Mouse (Mus musculus): ENCODE results near the gene Itsn2. TPM values are rescaled to one million over a fixed set of nuclear protein-coding genes. Genes with fewer than 3 reads are reported as not detected.
"Not testable (repeated sequence)": the region's sequence is repeated elsewhere in the genome, so short reads cannot be mapped to it uniquely, and the experiment has no call there.

Gene Itsn2
- polyA plus RNA-seq (2015; fragmentation: Nextera tagmentation; extraction: Ambion mirVana), result 21.4 and 24.9 TPM in 2 replicates

DNA sequence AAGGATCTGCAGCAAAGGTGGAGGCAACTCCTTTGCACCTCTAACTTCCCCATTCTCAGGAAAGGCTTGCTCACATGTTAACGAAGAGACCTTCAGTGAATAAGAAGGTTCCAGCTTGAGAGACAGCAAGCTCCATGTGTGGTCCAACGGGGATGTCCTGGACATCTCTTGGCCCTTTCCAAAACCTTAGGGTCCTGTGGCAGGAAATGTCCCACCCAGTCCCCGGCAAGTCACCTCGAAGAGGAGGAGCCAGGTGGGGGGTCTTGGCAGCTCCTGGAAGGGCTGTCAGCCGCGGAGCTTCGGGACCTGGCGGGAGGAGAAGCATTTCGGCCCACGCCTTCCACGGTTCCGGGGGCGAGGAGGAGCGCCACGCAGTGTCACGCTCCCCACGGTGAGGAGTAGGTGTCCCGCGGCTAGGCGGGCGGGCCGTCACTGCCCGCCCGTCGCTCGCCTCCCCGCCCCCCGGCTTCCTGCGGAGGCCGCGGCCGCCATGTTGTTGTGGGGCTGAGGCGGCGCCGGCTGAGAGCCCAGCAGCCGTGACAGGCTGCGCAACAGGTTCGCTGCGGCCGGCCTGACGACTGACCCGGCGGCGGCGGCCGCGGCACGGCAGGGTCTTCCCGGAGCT lies at the start of gene Itsn2, which contains the start of gene Gm3625:
TSS of gene Itsn2 (plus strand) at position 98 of the 625 bp plus-strand sequence.
TSS of gene Gm3625 (minus strand) at position 387 of the 625 bp plus-strand sequence.
- H3K27me3 ChIP-seq (replicated peaks; ENCODE audit: control insufficient read depth, insufficient read depth, low read length), result no peaks in the 10 kb centered on the region
- ATAC-seq, result peak; percentile 88
- WGBS, result under 1% methylated on average over 40 of the region's 49 CpGs
- H3K4me1 ChIP-seq (replicated peaks; ENCODE audit: control insufficient read depth, insufficient read depth, low read length), result peaks cover 7% of the 10 kb centered on the region
- peak within 1 kb of the TSS; percentile 90 for H3K4me2 ChIP-seq (ENCODE audit: low read length)
- H3K9me3 ChIP-seq (ENCODE audit: control insufficient read depth, low read length), result no peaks in the 10 kb centered on the region
- peak within 1 kb of the TSS; percentile 83 for H3K9ac ChIP-seq (replicated peaks; ENCODE audit: low read depth, low read length)
- peak within 1 kb of the TSS; percentile 91 for H3K4me3 ChIP-seq (replicated peaks; ENCODE audit: low read length)
- no peak within 1 kb of the TSS for H3K27ac ChIP-seq (ENCODE audit: low read length)
- H3K36me3 ChIP-seq (ENCODE audit: control insufficient read depth, insufficient read depth), result no peaks in the 10 kb centered on the region

DNA sequence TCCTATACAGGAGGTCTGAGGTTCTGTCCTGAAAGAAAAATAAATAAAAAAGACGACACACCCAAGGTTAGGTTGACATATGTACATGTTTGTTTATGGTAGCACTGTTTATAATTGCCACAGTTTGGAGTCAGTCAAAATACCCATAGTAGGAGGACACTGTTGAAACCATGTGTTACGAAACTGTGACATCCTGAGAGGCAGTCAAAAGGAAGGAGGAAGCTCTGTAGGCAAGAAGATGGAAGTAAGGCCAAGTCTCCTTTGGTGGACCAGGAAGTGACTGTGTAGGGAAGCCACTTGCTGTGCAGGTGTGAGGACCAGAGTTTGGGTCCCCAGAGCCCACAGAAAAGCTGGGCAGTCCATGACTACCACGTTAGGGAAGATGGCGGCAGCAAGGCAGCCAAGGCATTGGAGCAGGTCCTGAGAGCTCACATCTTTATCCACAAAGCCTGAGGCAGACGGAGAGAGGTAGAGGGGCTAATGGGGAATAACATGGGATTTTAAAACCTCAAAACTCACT lies 48.0 kb upstream of the Itsn2 start:
- Histone ChIP-seq H3K27ac (ENCODE audit: low read length) (no peak overlapping the region), H3K9me3 (ENCODE audit: control insufficient read depth, low read length) (no peaks in the 10 kb centered on the region), H3K9ac (replicated peaks; ENCODE audit: low read depth, low read length) (no peak overlapping the region), H3K27me3 (replicated peaks; ENCODE audit: control insufficient read depth, insufficient read depth, low read length) (no peaks in the 10 kb centered on the region), H3K36me3 (ENCODE audit: control insufficient read depth, insufficient read depth) (no peaks in the 10 kb centered on the region), H3K4me1 (replicated peaks; ENCODE audit: control insufficient read depth, insufficient read depth, low read length) (peaks cover 5% of the 10 kb centered on the region; the same call in 1 of the 2 replicates), H3K4me2 (ENCODE audit: low read length) (no peak overlapping the region), H3K4me3 (replicated peaks; ENCODE audit: low read length) (no peak overlapping the region)
- ATAC-seq, result no peak
- WGBS, result 94% methylated on average over 5 of the region's 5 CpGs

DNA sequence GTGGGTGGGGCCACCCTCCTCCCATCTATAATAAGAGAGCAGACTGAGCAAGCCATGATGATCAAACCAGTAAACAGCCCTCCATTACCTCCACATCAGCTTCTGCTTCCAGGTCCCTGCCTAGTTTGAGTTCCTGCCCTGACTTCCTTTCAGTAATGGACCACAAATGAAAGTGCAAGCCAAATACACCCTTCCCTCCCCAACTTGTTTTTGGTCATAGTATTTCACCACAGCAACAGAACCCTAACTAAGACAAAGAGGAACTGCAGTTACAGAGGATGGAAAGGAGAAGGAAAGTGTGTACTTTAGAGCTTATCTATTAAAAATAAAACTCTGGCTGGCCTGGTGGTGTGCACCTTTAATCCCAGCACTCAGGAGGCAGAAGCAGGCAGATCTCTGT lies 47.0 kb upstream of the Itsn2 start:
- H3K27me3 ChIP-seq (replicated peaks; ENCODE audit: control insufficient read depth, insufficient read depth, low read length), result no peaks in the 10 kb centered on the region
- no peaks in the 10 kb centered on the region for H3K9me3 ChIP-seq (ENCODE audit: control insufficient read depth, low read length)
- no peak overlapping the region for H3K9ac ChIP-seq (replicated peaks; ENCODE audit: low read depth, low read length)
- no peak for ATAC-seq
- no peak overlapping the region for H3K4me3 ChIP-seq (replicated peaks; ENCODE audit: low read length)
- no peak overlapping the region for H3K27ac ChIP-seq (ENCODE audit: low read length)
- no peak overlapping the region for H3K4me2 ChIP-seq (ENCODE audit: low read length)
- H3K4me1 ChIP-seq (replicated peaks; ENCODE audit: control insufficient read depth, insufficient read depth, low read length), result peaks cover 5% of the 10 kb centered on the region; the same call in 1 of the 2 replicates
- no peaks in the 10 kb centered on the region for H3K36me3 ChIP-seq (ENCODE audit: control insufficient read depth, insufficient read depth)

DNA sequence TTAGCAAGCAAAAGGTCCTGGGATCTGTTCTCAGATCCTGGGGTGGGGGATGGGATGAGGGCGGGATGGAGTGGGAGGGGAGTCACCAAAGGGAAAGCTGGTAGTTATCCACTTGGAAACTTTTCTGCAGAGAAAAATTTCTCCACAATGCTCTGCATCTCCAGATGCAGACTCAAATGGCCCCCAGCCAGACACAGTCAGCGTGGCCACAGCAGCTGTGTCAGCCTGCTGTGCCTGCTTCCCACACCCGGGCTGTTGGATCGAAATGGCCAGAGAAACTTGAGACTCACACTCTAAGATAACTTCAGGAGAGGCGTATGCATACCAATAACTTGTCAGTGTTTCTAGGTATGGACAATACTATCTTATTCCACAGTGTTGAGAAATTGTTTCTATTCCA lies 45.9 kb upstream of the Itsn2 start:
- no peaks in the 10 kb centered on the region for H3K36me3 ChIP-seq (ENCODE audit: control insufficient read depth, insufficient read depth)
- H3K4me1 ChIP-seq (replicated peaks; ENCODE audit: control insufficient read depth, insufficient read depth, low read length), result peaks cover 5% of the 10 kb centered on the region; the same call in 1 of the 2 replicates
- no peaks in the 10 kb centered on the region for H3K27me3 ChIP-seq (replicated peaks; ENCODE audit: control insufficient read depth, insufficient read depth, low read length)
- no peak for ATAC-seq
- no peak overlapping the region for H3K4me2 ChIP-seq (ENCODE audit: low read length)
- no peak overlapping the region for H3K4me3 ChIP-seq (replicated peaks; ENCODE audit: low read length)
- no peaks in the 10 kb centered on the region for H3K9me3 ChIP-seq (ENCODE audit: control insufficient read depth, low read length)
- no peak overlapping the region for H3K9ac ChIP-seq (replicated peaks; ENCODE audit: low read depth, low read length)
- 79% methylated on average over 5 of the region's 5 CpGs for WGBS
- no peak overlapping the region for H3K27ac ChIP-seq (ENCODE audit: low read length)

DNA sequence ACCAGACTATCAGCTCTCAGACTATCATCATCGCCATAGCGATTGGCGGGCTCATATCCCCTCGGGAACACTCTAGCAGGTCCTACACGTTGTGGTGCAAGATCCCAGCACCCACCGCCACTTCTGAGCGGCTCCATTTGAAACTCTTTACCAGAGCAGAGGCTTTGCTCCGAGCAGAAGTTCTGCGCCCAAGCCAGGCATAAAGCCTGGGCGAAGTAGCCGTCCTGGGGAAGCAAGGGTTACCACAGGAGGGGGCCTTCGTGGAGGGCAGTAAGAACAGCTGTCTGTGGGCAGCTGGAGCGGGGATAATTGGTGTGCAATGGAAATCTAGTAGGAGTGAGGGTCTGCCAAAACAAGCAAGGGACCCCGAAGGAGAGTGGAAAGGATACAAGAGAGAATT lies 44.9 kb upstream of the Itsn2 start:
- Histone ChIP-seq H3K9me3 (ENCODE audit: control insufficient read depth, low read length) (no peaks in the 10 kb centered on the region), H3K4me1 (replicated peaks; ENCODE audit: control insufficient read depth, insufficient read depth, low read length) (peaks cover 5% of the 10 kb centered on the region; the same call in 1 of the 2 replicates), H3K36me3 (ENCODE audit: control insufficient read depth, insufficient read depth) (no peaks in the 10 kb centered on the region), H3K27me3 (replicated peaks; ENCODE audit: control insufficient read depth, insufficient read depth, low read length) (no peaks in the 10 kb centered on the region), H3K27ac (ENCODE audit: low read length) (peak overlapping the region; percentile 73), H3K4me3 (replicated peaks; ENCODE audit: low read length) (no peak overlapping the region), H3K9ac (replicated peaks; ENCODE audit: low read depth, low read length) (no peak overlapping the region), H3K4me2 (ENCODE audit: low read length) (no peak overlapping the region)
- WGBS, result 57% methylated on average over 14 of the region's 14 CpGs
- ATAC-seq, result no peak

DNA sequence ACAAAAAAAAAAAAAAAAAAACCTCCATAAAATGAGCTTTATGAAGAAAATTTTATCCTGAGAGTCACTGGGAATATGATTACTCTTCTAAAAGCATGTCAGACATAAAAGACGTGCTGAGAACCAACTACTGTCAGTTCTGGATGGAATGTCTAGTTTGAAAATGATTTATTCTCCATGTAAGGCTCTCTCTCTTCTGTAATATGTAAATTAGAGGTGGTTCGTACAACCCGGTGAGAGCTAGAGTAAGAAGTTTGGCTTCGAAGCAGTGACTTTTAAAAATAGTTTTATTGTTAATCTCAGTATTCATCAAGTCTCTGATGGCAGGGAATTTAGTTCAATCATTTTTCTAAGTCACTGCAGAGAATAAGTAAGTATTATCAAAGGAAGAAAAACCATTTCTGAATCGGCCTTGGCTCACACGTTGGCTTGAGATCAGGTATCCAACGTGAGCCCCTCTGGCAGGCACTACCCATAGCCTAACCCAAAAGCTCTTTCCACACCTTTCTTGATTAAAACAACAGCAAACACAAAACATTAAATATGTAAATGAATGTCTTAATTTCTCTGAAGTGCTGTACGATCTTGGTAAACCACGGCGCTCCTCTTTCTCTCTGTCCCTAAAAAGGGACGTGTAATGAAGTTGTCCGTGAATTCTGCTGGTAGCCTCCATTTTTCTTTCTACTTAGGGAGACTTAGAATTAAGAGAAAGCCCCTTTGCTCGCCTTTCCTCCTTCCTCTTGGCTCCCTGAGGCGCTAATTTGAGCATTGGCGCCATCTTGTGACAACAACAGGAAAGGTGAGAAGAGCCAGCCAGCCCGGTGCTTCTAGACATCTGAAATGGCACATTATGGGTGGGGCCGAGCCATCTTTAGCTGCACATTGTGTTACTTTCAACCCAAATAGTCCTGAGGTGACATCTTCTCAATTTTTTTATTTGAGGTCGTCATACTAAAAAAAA lies 44.1 kb upstream of the Itsn2 start:
- Histone ChIP-seq H3K9ac (replicated peaks; ENCODE audit: low read depth, low read length) (peak overlapping the region; percentile 4; the same call in 1 of the 2 replicates), H3K27me3 (replicated peaks; ENCODE audit: control insufficient read depth, insufficient read depth, low read length) (no peaks in the 10 kb centered on the region), H3K4me2 (ENCODE audit: low read length) (peak overlapping the region; percentile 41), H3K4me1 (replicated peaks; ENCODE audit: control insufficient read depth, insufficient read depth, low read length) (peaks cover 5% of the 10 kb centered on the region; the same call in 1 of the 2 replicates), H3K9me3 (ENCODE audit: control insufficient read depth, low read length) (no peaks in the 10 kb centered on the region), H3K36me3 (ENCODE audit: control insufficient read depth, insufficient read depth) (no peaks in the 10 kb centered on the region), H3K27ac (ENCODE audit: low read length) (peak overlapping the region; percentile 57; the same call in 1 of the 2 replicates), H3K4me3 (replicated peaks; ENCODE audit: low read length) (peak overlapping the region; percentile 14; the same call in 1 of the 2 replicates)
- ATAC-seq, result peak; percentile 87
- WGBS, result 19% methylated on average over 18 of the region's 18 CpGs

DNA sequence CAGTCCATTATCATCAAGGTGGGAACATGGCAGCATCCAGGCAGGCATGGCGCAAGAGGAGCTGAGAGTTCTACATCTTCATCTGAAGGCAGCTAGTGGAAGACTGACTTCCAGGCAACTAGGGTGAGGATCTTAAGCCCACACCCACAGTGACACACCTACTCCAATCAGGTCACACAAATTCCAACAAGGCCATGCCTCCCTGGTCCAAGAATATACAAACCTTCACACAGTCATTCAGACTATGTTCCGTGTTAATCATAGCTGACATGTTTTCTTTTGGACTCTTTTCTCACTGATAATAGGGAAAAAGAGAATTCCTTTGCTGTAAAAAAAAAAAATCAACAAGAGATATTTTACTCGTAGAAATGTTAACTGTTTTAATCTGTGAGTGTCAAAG lies 38.7 kb upstream of the Itsn2 start:
- not testable (repeated sequence) for H3K9ac ChIP-seq (replicated peaks; ENCODE audit: low read depth, low read length); H3K27ac ChIP-seq (ENCODE audit: low read length); H3K4me3 ChIP-seq (replicated peaks; ENCODE audit: low read length); H3K27me3 ChIP-seq (replicated peaks; ENCODE audit: control insufficient read depth, insufficient read depth, low read length); H3K36me3 ChIP-seq (ENCODE audit: control insufficient read depth, insufficient read depth); H3K4me2 ChIP-seq (ENCODE audit: low read length); H3K9me3 ChIP-seq (ENCODE audit: control insufficient read depth, low read length); H3K4me1 ChIP-seq (replicated peaks; ENCODE audit: control insufficient read depth, insufficient read depth, low read length); ATAC-seq
- 92% methylated on average over 3 of the region's 3 CpGs for WGBS

DNA sequence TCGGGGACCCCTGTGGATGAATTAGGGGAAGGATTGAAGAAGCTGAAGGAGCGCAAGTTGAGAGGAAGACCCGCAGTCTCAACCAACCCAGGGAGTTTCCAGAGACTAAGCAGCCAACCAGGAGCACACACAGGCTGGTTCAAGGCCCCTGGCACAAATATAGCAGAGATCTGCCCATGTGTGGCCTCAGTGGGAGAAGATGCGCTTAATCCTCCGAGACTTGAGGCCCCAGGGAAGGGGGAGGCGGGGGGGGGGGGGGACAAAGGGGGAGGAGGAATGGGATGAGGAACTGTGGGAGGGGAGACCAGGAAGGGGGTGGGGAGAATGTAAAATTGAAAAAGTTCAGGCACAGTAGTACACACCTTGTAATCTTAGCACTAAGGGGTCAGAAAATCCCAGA lies 37.0 kb upstream of the Itsn2 start:
- H3K27me3 ChIP-seq (replicated peaks; ENCODE audit: control insufficient read depth, insufficient read depth, low read length), result no peaks in the 10 kb centered on the region
- no peak for ATAC-seq
- 75% methylated on average over 5 of the region's 6 CpGs for WGBS

DNA sequence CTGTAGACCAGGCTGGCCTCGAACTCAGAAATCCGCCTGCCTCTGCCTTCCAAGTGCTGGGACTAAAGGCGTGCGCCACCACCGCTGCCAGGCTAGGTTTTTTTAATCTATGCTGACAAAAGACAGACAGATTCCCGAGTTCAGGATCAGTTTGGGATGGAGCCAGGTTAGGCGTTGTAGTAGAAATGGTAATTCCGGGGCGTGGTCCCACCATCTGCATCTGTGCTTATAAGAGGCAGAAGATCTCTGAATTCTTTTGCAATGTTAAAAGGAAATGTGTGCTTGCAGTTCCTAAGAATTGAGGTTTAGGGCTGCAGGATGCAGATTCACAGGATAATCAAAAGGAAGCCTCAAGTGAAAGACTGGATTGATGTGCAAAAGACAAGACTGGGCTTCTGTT lies 35.5 kb upstream of the Itsn2 start:
- no peaks in the 10 kb centered on the region for H3K36me3 ChIP-seq (ENCODE audit: control insufficient read depth, insufficient read depth)
- H3K27ac ChIP-seq (ENCODE audit: low read length), result no peak overlapping the region
- WGBS, result 78% methylated on average over 9 of the region's 9 CpGs
- no peaks in the 10 kb centered on the region for H3K27me3 ChIP-seq (replicated peaks; ENCODE audit: control insufficient read depth, insufficient read depth, low read length)
- H3K4me3 ChIP-seq (replicated peaks; ENCODE audit: low read length), result no peak overlapping the region
- H3K4me2 ChIP-seq (ENCODE audit: low read length), result no peak overlapping the region
- no peak overlapping the region for H3K9ac ChIP-seq (replicated peaks; ENCODE audit: low read depth, low read length)
- H3K4me1 ChIP-seq (replicated peaks; ENCODE audit: control insufficient read depth, insufficient read depth, low read length), result no peaks in the 10 kb centered on the region
- no peak for ATAC-seq
- no peaks in the 10 kb centered on the region for H3K9me3 ChIP-seq (ENCODE audit: control insufficient read depth, low read length)

More for the DNA sequence above, 37.0 kb upstream of the Itsn2 start:
- Histone ChIP-seq H3K27ac (ENCODE audit: low read length) (no peak overlapping the region), H3K4me2 (ENCODE audit: low read length) (no peak overlapping the region), H3K9me3 (ENCODE audit: control insufficient read depth, low read length) (no peaks in the 10 kb centered on the region), H3K9ac (replicated peaks; ENCODE audit: low read depth, low read length) (no peak overlapping the region), H3K36me3 (ENCODE audit: control insufficient read depth, insufficient read depth) (no peaks in the 10 kb centered on the region), H3K4me1 (replicated peaks; ENCODE audit: control insufficient read depth, insufficient read depth, low read length) (no peaks in the 10 kb centered on the region), H3K4me3 (replicated peaks; ENCODE audit: low read length) (no peak overlapping the region)
